Mouse (Mus musculus) forebrain, embryonic 10.5 days (tissue): ENCODE data around the gene Lrrc36. TPM values are rescaled to one million over a fixed set of nuclear protein-coding genes. Genes with fewer than 3 reads are reported as not detected.

Experiments
- DNase-seq: peaks from one replicate; pipeline ENCODE4 v3.0.0-alpha.2; 2017; ENCODE audit warnings: low spot score; ENCODE audit errors: extremely low spot score
- H3K27ac ChIP-seq: fragments of 300-500 bp; sonication (generic); 2 replicates; pipeline ENCODE4 v1.5.1; 2016; ENCODE audit warnings: mild to moderate bottlenecking
- H3K27me3 ChIP-seq: fragments of 300-500 bp; sonication (generic); 2 replicates; pipeline ENCODE4 v1.6.1; 2016; ENCODE audit warnings: mild to moderate bottlenecking; ENCODE audit not compliant: poor library complexity, severe bottlenecking
- H3K36me3 ChIP-seq: fragments of 300-500 bp; sonication (generic); replicated peaks from 2 replicates; pipeline ENCODE4 v1.6.1; 2016; ENCODE audit warnings: mild to moderate bottlenecking, moderate library complexity
- H3K4me1 ChIP-seq: fragments of 300-500 bp; sonication (generic); 2 replicates; pipeline ENCODE4 v1.6.1; 2016
- H3K4me3 ChIP-seq: fragments of 300-500 bp; sonication (generic); 2 replicates; pipeline ENCODE4 v1.5.1; 2016; ENCODE audit warnings: mild to moderate bottlenecking, moderate library complexity
- H3K9me3 ChIP-seq: fragments of 300-500 bp; sonication (generic); 2 replicates; pipeline ENCODE4 v1.6.1; 2016; ENCODE audit warnings: mild to moderate bottlenecking, moderate library complexity
- WGBS: fragments of 180-500 bp; shearing (Covaris S2); methylation state at CpG from one replicate; pipeline ENCODE4 v1.1.7; 2016; 5-methylcytosine and 5-hydroxymethylcytosine counted together
- polyA plus RNA-seq: library from polyadenylated mRNA; unstranded; fragments of >200 nt; fragmentation: Nextera tagmentation; extraction: Ambion mirVana; gene quantifications from 2 replicates; pipeline ENCODE4 v1.2.1, GENCODE M21; 2016

Lrrc36 gene
- polyA plus RNA-seq, 1 experiment from 2014 or later = 0.93 TPM

DNA sequence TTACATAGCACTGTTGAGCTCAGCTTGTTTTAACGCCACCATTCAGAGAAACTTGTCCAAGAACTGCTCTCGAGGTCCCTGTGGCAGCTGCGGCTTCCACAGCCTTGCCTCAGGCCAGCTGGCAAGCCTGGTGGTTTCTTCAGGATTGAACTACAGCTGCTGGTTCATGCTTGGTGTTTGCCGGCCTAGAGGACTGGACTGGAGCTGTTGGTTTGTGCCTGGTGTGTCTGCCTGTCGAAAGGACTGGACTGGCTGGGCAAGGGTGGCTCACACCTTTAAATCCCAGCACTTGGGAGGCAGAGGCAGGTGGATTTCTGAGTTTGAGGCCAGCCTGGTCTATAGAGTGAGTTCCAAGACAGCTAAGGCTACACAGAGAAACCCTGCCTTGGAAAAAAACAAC, 13.4 kb upstream of the Lrrc36 start:
- Histone ChIP-seq H3K27me3 (no peaks in the 10 kb centered on the region), H3K27ac (no peak overlapping the region), H3K36me3 (no peaks in the 10 kb centered on the region), H3K9me3 (no peaks in the 10 kb centered on the region), H3K4me1 (peaks cover 9% of the 10 kb centered on the region), H3K4me3 (no peak overlapping the region)
- WGBS = 87% methylated on average over 5 of the region's 5 CpGs
- no peak for DNase-seq

DNA sequence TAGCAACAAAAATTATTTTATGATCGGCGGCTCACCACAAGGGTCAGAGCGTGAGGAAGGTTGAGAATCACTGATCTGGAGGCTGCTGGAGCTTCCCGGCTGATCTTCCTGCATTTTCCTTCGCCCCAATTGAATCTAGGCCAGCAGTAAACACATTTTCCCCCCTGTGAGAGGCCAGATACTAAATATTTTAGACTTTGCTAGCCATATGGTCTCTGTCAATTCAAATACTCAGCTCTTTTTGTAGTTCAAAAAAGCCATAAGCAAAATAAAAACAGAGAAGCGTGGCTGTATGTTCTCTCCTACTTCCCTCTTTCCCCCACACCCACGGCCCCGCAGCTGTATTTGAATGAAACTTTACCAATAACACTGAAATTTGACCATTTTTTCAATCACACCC, 9.9 kb upstream of the Lrrc36 start:
- Histone ChIP-seq H3K27me3 (no peaks in the 10 kb centered on the region), H3K9me3 (no peaks in the 10 kb centered on the region), H3K4me1 (peaks cover 9% of the 10 kb centered on the region), H3K27ac (no peak overlapping the region), H3K36me3 (no peaks in the 10 kb centered on the region), H3K4me3 (no peak overlapping the region)
- 93% methylated on average over 8 of the region's 8 CpGs for WGBS
- DNase-seq = no peak

DNA sequence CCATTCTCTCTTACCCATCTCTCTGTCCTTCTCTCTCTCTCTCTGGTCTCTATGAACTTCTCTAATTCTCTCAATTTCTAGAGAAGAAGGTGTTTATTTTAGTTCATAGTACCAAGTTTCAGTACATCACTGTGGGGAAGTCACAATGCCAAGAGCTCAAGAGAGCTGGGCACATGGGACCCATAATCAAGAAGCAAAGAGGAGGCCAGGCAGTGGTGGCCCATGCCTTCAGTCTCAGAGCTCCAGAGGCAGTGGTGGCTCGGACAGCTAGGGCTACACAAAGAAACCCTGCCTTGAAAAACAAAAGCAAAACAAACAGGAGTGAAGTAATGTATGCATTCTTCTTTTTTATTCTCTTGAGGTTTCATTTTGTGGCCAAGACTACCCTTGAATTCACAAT, 8.9 kb upstream of the Lrrc36 start:
- peaks cover 9% of the 10 kb centered on the region for H3K4me1 ChIP-seq
- 73% methylated on average over 1 of the region's 1 CpGs for WGBS
- H3K36me3 ChIP-seq = no peaks in the 10 kb centered on the region
- H3K27ac ChIP-seq = no peak overlapping the region
- DNase-seq = no peak
- no peaks in the 10 kb centered on the region for H3K27me3 ChIP-seq
- no peak overlapping the region for H3K4me3 ChIP-seq
- H3K9me3 ChIP-seq = no peaks in the 10 kb centered on the region

DNA sequence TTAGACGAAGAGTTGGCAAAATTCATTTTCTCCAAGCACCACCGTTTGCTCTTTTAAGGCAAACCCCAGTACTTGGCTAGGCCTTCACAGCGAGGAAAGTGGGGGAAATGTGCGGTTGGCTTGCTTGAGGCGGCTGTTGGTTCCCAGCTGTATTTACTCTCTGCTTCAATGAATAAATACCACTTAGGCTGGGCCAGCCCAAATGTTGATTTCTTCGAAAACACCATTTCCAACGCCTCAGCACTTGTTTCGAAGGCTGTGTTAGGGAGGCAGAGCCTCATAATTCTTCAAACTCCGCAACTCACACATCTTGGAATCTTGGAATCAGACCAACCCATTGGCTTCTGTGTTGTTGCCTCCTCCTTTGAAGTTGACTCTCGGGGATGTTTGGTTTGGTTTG, 7.0 kb upstream of the Lrrc36 start:
- Histone ChIP-seq H3K4me3 (no peak overlapping the region), H3K4me1 (peaks cover 3% of the 10 kb centered on the region), H3K27ac (no peak overlapping the region), H3K9me3 (no peaks in the 10 kb centered on the region), H3K27me3 (no peaks in the 10 kb centered on the region), H3K36me3 (no peaks in the 10 kb centered on the region)
- WGBS = 87% methylated on average over 10 of the region's 10 CpGs
- no peak for DNase-seq

DNA sequence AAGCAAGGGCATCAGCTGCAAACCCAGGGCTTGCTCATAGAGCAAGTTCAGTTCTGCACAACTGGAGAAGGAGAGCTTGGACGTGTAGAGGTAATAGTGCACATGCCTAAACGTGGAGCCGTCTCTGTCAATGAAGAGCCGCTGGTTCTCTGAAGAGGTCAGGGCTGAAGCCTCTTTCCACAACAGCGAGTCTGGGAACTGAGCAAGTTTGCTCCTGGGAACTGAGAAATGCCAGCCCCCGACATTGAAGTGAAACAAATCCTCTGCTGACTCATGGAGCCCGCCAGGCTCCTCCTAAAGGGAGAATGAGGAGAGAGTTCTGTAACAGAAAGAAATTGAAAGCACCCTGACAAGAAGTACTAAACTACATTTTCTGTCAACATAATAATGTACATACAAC, 5.0 kb upstream of the Lrrc36 start:
- peaks cover 4% of the 10 kb centered on the region for H3K4me1 ChIP-seq
- no peaks in the 10 kb centered on the region for H3K36me3 ChIP-seq
- no peak overlapping the region for H3K4me3 ChIP-seq
- H3K27ac ChIP-seq = no peak overlapping the region
- DNase-seq = no peak
- peaks cover 16% of the 10 kb centered on the region for H3K27me3 ChIP-seq
- H3K9me3 ChIP-seq = no peaks in the 10 kb centered on the region
- WGBS = 68% methylated on average over 7 of the region's 7 CpGs

DNA sequence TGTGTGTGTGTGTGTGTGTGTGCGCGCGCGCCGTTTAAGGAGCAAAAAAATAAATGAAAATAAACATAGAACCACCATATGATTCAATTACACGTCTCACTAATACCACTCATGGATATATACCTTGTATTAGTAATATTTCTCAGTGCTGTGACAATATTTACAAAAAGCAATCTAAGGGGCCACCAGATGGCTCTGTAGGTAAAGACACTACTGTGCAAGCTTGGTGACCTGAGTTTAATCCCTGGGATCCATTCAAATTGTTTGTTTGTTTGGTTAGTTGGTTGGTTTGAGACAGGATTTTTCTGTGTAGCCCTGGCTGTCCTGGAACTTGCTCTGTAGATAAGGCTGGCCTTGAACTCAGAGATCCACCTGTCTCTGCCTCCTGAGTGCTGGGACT, 3.4 kb upstream of the Lrrc36 start:
- H3K4me1 ChIP-seq = peaks cover 10% of the 10 kb centered on the region
- no peaks in the 10 kb centered on the region for H3K36me3 ChIP-seq
- H3K27me3 ChIP-seq = peaks cover 32% of the 10 kb centered on the region
- H3K27ac ChIP-seq = no peak overlapping the region
- H3K9me3 ChIP-seq = no peaks in the 10 kb centered on the region
- DNase-seq = no peak
- WGBS = 94% methylated on average over 6 of the region's 6 CpGs
- no peak overlapping the region for H3K4me3 ChIP-seq

DNA sequence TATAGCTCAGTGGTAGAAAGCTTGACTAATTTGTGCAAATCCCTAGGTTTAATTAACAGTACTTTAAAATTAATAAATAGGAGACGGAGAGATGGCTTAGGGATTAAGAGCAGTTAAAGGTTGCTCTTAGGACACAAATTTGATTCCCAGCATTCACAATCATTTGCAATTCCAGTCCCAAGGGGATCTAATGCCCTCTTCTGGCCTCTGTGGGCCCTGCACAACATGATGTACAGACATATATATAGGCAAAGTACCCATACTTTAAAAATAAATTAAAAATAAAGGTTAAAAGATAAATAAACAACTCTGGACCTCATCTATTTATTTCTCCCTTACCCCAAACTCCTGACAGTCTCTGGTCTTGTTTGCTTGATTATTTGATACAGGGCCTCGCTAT, 5.6 kb downstream of the Lrrc36 start:
- Histone ChIP-seq H3K27me3 (peaks cover 18% of the 10 kb centered on the region), H3K9me3 (no peaks in the 10 kb centered on the region), H3K4me1 (no peaks in the 10 kb centered on the region), H3K36me3 (no peaks in the 10 kb centered on the region), H3K27ac (no peak overlapping the region), H3K4me3 (no peak overlapping the region)
- DNase-seq = no peak
- 80% methylated on average over 2 of the region's 2 CpGs for WGBS

DNA sequence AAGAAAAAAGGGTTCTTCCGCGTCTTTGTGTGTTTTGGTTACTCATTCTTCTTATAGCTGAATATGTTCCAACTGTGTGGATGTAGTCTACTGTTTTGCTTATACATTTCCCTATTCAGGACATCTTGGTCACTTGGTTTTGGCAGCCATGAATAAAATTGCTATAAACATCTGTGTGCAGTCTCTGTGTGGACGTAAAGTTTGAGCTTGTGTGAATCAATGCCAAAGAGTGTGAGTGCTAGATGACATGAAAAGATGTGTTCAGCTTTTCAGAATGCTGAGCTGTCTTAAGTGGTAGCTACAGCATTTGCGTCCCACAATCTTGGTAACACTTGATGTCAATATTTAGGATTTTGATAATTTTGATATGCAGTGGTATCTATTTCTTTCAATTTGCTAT, 6.4 kb downstream of the Lrrc36 start:
- H3K4me1 ChIP-seq = no peaks in the 10 kb centered on the region
- H3K9me3 ChIP-seq = no peaks in the 10 kb centered on the region
- DNase-seq = no peak
- H3K36me3 ChIP-seq = no peaks in the 10 kb centered on the region
- H3K27me3 ChIP-seq = peaks cover 10% of the 10 kb centered on the region
- H3K4me3 ChIP-seq = no peak overlapping the region
- WGBS = 95% methylated on average over 4 of the region's 4 CpGs
- H3K27ac ChIP-seq = no peak overlapping the region

DNA sequence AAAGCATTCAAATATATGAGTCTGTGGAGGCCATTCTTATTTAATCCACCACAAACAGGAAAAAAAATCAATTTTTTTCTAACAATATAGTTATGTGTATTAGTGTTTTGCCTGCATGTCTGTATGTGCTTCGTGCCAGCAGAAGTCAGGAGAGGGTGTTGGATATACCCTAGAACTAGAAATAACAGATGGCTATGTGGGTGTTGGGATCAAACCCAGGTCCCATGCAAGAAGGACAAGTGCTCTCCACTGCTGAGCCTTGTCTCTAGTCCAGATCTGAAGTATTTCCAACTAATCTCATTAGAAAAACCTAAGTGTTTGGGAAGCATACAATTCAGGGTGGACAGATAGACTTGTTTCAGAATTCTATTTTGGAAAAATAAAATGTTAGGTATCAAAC, 8.6 kb downstream of the Lrrc36 start:
- Histone ChIP-seq H3K4me3 (no peak overlapping the region), H3K27ac (no peak overlapping the region), H3K27me3 (no peaks in the 10 kb centered on the region), H3K36me3 (no peaks in the 10 kb centered on the region), H3K4me1 (no peaks in the 10 kb centered on the region), H3K9me3 (no peaks in the 10 kb centered on the region)
- no peak for DNase-seq
- WGBS = 73% methylated on average over 1 of the region's 1 CpGs

DNA sequence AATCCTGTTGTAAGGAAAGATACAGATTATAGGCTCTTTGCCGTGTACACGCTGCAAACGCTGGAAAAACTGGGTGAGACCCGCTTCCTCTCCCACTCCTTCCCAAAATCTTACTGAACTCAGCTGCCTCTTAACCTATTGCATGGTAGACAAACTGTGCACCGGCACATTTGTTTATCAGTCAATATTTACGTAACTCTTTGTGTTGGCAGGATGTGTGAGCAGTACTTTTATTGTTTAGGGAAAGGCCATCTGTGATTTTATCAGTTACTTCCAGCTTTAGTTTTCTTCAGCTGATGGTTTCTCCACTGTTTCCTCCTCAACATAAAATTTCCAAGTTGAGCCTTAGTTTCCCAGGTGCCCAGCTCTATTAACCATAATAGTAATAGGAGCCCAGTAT, 13.5 kb downstream of the Lrrc36 start:
- WGBS = 89% methylated on average over 6 of the region's 6 CpGs
- no peak for DNase-seq
- Histone ChIP-seq H3K4me3 (no peak overlapping the region), H3K9me3 (no peaks in the 10 kb centered on the region), H3K27ac (no peak overlapping the region), H3K36me3 (no peaks in the 10 kb centered on the region), H3K4me1 (peaks cover 5% of the 10 kb centered on the region; the same call in 1 of the 2 replicates), H3K27me3 (no peaks in the 10 kb centered on the region)

DNA sequence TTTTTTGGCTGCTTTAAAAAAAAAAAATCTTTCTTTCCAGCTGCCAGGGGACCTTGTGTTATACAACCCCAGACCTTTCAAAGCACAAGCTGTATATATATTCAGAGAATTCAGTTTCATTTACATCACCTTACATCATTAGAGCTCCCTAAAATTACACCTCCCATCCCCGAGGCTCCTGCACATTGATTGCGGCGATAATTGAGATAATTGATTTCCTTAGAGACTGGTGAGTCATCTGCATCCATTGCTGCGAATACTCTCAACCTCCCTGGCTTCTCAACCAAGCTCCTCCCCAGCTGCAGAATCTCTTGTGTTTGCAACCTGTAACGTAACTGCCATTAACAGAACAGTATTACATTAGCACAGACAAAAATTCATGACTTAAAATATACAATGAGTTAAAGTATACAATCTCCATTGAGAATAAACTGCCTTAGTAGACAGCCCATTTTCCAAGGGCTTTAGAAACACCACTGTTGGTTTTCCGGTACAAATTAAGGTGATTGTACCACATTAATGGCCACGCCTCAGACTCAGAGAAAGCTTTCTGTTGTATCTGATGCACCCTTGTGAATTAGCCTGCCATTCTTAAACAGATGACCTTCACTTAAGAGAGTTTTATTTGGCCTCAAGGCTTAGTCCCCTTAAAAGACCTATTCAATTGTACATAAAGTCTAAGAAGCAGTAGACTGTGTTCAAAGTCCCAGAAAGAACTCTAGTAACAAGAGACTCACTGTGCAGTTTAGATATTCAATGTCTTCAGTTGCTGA, 18.6 kb downstream of the Lrrc36 start:
- Histone ChIP-seq H3K27ac (no peak overlapping the region), H3K36me3 (no peaks in the 10 kb centered on the region), H3K27me3 (no peaks in the 10 kb centered on the region; the same call in 1 of the 2 replicates), H3K4me3 (no peak overlapping the region), H3K4me1 (peaks cover 23% of the 10 kb centered on the region), H3K9me3 (no peaks in the 10 kb centered on the region)
- no peak for DNase-seq
- WGBS = 73% methylated on average over 7 of the region's 7 CpGs

DNA sequence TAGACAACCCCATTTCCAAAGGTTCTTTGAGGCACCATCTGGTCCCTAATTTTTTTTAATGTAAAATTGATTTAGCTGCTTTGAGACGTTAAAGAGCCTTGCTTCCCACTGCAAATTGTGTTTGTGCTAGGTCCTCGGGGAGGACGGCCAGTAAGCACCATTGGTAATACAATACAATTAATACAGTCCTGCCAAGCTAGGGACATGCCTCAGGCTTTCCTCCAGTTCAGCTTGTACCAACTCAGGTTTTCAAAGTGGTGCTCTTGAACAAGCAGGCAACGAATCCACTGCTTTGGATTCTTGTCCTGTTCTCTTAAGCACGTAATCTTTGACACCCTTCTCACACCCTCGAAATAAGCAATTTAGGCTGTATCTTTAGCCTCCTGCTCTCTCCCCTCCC, 19.6 kb downstream of the Lrrc36 start:
- peaks cover 21% of the 10 kb centered on the region for H3K4me1 ChIP-seq
- H3K27me3 ChIP-seq = no peaks in the 10 kb centered on the region; the same call in 1 of the 2 replicates
- 74% methylated on average over 6 of the region's 6 CpGs for WGBS
- H3K36me3 ChIP-seq = no peaks in the 10 kb centered on the region
- H3K4me3 ChIP-seq = no peak overlapping the region
- no peaks in the 10 kb centered on the region for H3K9me3 ChIP-seq
- DNase-seq = no peak
- no peak overlapping the region for H3K27ac ChIP-seq

DNA sequence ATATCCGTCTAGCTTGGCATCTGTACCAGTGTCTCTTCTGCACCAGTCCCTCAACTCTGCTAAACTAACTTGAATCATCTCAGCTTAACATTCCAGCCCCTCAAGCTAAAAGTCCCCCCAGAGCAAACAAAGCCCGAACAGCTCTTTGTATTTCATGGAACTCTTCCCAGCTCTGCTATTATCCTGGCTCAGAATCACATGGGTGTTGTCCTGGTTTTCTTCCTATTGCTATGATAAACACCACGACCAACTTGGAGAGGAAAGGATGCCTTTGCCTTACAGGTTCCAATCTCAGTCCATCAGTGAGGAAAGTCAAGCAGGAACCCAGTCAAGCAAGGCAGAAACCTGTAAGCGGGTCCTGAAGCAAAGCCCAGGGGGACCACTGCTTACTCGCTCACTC, 20.1 kb downstream of the Lrrc36 start:
- Histone ChIP-seq H3K4me1 (peaks cover 21% of the 10 kb centered on the region), H3K27ac (no peak overlapping the region), H3K27me3 (no peaks in the 10 kb centered on the region; the same call in 1 of the 2 replicates), H3K36me3 (no peaks in the 10 kb centered on the region), H3K9me3 (no peaks in the 10 kb centered on the region), H3K4me3 (no peak overlapping the region)
- no peak for DNase-seq
- 57% methylated on average over 5 of the region's 5 CpGs for WGBS

DNA sequence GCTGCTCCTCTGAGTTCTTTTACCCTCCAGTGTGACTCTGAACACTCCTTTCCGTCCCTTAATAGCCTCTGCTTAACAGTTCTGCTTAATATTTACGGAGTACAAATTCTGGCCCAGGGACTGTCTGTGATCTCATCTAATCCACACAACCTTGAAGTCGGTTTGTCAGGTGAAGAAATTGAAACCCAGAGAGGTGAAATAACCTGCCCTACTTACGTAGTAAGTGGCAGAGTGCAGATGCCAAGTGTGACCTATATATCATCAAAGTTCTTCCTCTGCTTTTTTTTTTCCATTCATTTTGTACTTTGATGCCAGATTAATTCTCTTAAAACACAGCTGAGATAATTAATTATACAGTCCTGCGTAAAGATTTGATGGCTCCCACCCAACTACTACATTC, 20.8 kb downstream of the Lrrc36 start:
- Histone ChIP-seq H3K9me3 (no peaks in the 10 kb centered on the region), H3K27me3 (no peaks in the 10 kb centered on the region; the same call in 1 of the 2 replicates), H3K4me1 (peaks cover 21% of the 10 kb centered on the region), H3K27ac (no peak overlapping the region), H3K36me3 (no peaks in the 10 kb centered on the region), H3K4me3 (no peak overlapping the region)
- WGBS = 86% methylated on average over 5 of the region's 5 CpGs
- no peak for DNase-seq
